Mouse (Mus musculus): ENCODE results near the gene 1700028J19Rik.
"Not testable (repeated sequence)": the region's sequence is repeated elsewhere in the genome, so short reads cannot be mapped to it uniquely, and the experiment has no call there.

The 1700028J19Rik gene

DNA sequence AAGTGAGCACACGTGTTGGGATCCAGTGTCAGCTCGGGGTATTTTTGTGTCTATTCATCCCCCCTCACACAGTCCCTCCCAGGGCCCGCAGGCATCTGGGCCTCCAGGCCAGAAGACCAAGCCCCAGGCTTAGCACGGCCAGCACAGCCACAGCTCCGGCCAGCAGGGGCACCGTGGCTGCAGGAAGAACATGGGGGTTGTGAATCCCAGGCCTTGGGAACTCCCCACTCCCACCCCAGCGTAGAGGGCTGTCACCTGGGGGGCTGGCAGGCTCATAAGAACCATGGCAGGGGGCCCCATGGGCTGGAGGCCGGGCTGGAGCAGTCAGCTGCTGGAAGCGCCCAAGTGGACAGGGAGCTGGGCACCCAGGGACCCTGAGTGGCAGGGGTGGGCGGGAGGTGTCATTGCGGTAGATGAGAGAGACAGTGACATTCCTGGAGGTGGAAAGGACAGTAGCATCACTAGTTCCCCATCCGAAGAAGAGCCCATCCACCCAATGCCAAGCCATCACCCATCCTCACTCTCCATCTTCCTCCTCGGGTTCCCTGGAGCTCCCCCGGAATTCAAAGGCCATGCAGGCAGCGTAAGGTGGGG, 6.6 kb upstream of the 1700028J19Rik start:
- in situ Hi-C loops (cut with MseI, MboI): no loop called here

DNA sequence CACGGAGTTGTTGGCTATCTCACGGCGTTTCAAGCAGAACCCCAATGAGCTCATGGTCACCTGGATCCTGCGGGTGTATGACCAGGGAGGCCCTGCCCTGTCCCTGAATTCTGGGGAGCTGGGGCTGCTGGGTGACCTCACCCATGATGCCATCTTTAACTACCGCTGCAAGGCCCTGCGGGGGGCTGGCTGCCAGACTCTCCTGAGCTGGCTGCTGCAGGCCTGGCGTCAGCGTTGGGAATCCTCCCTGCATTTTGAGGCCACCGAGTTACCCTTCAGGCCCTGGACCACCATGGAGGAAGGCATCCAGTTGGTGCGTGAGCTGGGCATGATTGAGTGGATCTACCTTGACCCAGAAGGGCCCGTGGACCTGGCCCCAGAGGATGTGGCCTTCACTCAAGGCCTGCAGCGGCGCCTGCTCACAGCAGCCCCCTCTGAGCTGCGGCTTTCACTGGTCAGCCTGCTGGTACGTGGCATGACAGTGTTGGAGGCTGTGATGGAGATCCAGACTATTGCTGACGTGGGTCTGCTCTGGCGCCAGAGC, 4.3 kb upstream of the 1700028J19Rik start:
- in situ Hi-C loops (cut with MseI, MboI): not testable (repeated sequence)

DNA sequence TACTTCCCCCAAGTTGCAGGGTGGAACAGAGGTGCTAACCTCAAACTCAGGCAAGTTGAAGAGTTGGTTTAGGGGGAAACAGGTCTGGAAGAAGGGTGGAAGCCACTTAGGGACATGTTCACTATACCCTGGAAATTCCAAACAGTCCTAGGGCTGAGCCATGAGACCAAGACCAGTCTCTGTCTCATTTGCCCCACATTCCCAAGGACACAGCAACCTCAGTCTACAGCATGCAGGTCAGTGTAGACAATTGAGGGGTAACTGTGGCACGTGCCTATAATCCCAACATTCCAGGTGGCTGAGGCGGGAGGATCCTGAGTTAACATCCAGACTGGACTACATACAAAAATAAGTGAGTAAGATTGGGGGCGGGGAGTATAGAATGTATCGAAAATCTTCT, 2.8 kb upstream of the 1700028J19Rik start:
- in situ Hi-C loops (cut with MseI, MboI): no loop called here

DNA sequence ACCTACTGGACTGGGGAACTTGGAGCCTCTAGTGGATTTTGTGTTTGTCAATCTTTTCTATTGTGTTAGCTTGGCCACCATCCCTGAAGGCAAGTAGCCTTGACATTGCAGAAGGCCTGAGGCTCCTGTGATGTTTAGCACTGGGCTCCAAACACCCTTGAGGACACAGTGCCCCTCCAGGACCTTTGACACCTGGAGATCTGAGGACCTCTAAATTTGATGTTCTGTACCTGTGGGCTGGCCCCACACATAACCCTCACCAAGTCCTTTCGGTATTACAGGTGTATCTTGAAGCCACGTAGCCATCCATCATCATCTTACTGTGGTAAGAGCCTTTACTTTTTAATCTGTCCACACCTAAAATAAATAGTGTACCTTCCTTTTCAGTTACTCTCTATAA, 1.5 kb upstream of the 1700028J19Rik start:
- in situ Hi-C loops (cut with MseI, MboI): no loop called here

DNA sequence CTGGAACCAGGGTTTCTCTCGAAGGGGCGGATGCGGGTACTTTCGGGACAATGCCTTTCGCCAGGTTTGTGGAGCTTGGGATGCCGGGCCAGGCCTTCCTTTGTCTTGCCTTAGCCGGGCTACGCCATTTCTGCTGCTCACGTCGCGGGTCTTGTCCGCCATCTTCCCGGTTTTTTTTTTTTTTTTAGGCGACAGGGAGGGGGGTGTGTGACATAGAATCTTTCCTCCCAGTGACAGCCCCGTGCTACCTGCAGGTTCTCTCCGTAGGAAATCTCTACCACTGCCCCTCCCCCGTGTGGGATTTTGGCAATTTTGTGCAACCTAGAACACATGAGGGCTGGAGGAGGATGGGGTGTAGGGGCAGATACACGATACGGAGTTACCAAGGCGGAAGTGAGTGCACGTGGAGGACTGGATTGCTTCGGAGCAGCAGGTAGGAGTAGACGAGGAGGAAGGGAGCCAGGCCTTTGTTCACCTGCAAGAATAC, 532 bp upstream of the 1700028J19Rik start:
- in situ Hi-C loops (cut with MseI, MboI): no loop called here

DNA sequence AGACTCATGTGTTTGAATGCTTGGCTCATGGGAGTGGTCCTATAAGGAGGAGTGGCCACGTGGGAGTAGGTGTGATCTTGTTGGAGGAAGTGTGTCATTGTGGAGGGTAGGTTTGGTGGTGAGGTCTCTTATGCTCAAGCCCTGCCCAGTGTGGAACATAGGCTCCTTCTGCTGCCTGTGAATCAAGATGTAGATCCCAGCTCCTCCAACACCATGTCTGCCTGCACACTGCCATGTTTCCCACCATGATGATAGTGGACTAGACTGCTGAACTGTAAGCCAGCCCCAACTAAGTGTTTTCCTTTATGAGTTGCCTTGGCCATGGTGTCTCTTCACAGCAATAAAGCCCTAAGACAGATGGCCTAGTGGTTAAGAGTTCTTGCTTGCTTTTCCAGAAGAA, 2.4 kb downstream of the 1700028J19Rik start:
- in situ Hi-C loops (cut with MseI, MboI): no loop called here

DNA sequence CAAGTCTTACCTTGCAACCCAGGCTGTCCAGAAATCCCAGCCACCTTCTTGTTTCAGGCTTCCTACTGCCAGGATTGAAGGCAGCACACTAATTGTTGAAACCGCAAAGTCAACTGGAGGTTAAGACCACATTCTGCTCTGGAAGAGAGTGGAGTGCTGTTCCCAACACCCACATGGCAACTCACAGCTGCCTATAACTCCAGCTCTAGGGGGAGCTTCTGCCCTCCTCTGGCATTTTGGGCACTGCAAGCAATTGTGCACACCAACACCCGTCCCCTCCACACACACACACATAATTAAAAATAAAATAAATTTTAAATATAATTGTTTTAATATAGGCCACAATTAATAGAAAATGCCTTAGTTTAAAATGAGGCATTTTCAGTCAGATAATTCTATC, 5.3 kb downstream of the 1700028J19Rik start:
- in situ Hi-C loops (cut with MseI, MboI): no loop called here

DNA sequence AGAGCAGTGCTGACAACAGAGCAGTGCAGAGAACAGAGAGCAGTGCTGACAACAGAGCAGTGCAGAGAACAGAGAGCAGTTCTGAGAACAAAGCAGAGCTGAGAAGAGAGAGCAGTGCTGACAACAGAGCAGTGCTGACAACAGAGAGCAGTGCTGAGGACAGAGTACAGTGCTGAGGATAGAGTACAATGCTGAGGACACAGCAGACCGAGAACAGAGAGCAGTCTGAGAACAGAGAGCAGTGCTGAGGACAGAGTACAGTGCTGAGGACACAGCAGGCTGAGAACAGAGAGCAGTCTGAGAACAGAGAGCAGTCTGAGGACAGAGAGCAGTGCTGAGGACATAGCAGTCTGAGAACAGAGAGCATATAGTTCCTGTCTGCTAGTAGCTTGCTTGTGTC, 5.8 kb downstream of the 1700028J19Rik start:
- in situ Hi-C loops (cut with MseI, MboI): no loop called here

DNA sequence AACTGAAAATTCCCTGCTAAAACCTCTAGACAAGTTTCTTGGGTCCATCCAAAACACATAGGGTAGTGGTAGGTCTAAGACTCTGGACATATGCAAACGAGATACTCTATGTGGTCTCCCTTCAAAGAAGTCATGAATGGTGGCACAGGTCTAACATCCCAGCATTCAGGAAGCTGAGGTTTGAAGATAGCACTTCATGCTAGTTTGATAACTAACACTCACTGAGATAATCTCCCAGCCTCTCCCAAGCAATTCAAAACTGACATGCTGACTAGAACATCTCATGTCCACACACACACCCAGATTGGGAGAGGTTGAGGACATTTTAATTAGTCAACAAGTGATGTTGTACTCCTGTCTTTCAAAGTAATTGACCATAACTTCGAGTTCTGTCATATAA, 6.6 kb downstream of the 1700028J19Rik start:
- in situ Hi-C loops (cut with MseI, MboI): no loop called here

DNA sequence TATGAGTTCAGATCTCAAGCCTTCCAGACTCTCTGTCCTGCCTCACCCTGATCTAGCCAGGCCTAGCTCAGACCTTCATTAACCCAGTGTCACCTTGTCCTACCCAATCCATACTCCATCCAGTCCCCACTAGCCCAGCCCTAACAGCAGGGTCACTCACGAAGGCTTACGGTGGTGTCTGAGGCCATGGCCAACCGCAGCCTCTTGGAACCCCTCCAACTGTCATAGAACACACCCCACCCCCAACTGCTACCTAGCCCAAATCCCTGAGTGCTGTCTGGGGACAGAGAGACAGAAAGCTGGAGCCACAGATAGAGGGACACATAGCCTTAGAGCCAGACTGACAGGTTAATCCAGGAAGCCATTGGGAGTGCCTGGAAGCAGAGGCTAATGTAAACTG, 10.6 kb downstream of the 1700028J19Rik start, which contains the start of gene Gm36864:
Gene Gm36864 (plus strand): TSS at position 269 of the 400 bp plus-strand sequence.
- in situ Hi-C loops (cut with MseI, MboI): no loop called here

DNA sequence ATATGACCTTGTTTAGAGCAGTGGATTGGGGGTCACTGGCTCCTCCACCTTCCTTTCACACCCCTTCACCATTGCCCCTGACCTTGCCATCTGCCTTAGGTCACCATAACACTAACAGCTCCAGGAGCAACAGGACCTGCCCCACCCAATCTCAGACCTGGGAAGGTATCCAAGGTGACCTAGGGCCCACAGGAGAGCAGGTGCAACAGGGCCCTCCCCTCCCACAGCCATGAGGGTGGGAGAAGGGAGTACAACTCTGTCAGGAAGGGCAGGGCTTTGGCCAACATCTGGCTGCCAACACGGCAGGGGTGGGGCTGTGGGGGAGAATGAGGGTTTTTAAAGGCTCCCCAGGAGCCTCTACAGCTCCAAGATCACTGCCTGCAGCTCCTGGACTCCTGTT, 21.4 kb downstream of the 1700028J19Rik start, which contains the start of gene Klk1:
Gene Klk1 (plus strand): TSS at position 285 of the 400 bp plus-strand sequence.
- in situ Hi-C loops (cut with MseI, MboI): no loop called here

DNA sequence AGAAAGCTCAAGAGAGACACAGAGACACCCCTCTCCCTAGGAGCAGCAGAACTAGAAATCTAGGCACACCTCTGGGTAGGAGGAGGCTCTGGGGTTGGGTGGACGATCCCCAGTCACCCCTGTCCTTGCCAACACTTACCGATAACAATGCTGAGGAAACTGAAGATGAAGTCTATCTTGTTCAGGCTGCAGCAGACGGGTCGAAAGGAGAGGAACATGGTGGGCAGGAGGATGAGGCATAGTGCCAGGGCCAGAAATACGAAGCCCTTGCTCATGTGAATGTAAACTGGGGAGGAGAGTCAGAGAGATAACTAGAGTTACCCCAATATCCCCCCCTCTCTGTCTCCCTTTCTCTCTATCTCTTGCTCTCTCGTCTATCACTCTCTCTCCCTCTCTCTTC, 24.2 kb downstream of the 1700028J19Rik start:
- in situ Hi-C loops (cut with MseI, MboI): not testable (repeated sequence)

DNA sequence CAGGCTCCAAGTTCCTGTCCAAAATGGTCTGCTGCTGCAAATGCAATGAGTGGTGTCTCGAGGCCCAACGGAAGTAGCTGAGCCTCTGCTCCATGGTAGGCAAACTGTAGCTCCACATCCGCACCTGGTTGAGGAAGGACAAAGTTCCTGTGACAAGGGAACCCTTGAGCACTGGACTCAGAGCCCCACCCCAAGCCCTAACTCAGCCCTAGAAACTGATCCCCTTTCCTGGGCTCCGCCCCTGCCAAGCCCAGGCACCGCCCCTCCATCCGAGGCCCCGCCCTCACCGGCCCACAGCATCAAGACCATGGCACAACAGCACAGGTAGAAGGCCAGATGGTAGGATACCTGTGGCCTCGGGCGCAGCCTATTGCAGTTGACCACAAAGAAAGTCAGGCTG, 24.9 kb downstream of the 1700028J19Rik start:
- in situ Hi-C loops (cut with MseI, MboI): not testable (repeated sequence)

DNA sequence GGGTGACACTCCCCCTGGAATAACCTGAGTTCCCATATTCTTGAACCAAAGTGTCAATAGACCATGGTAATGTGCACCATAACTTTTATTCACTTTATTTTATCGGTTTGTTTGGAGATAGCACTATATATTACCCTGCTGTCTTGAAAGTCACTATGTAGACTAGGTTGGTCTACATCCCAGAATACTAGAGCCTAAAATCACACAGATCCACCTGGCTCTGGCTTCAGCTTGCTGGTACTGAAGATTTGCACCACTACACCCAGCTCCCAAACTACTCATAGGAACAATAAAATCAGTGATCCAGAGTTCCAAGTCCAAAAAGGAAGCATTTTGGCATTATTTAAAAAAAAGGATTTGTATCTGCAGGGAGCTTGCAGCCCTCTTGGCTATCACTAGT, 30.9 kb downstream of the 1700028J19Rik start, which contains the start of gene Klk1b5:
Gene Klk1b5 (plus strand): TSS at position 301 of the 400 bp plus-strand sequence.
- in situ Hi-C loops (cut with MseI, MboI): no loop called here

DNA sequence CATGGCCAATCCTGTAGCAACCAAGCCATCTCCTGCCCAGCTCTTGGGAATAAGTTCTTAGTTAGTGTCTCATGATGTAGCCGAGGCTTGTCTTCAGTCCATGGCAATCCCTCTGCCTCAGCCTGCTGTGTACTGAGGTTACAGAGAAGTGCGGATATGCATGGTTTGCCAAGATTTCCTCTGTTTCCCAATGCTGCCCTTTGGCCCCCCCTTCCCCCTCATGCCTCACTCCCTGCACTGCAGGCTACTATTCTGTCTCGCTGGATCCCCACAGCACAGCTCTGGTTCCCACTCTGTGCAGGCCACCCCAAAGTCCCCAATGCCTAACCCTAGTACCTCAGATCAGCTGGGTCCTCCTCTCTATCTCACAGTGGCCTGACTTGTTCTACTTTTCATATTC, 38.2 kb downstream of the 1700028J19Rik start:
- in situ Hi-C loops (cut with MseI, MboI): no loop called here

DNA sequence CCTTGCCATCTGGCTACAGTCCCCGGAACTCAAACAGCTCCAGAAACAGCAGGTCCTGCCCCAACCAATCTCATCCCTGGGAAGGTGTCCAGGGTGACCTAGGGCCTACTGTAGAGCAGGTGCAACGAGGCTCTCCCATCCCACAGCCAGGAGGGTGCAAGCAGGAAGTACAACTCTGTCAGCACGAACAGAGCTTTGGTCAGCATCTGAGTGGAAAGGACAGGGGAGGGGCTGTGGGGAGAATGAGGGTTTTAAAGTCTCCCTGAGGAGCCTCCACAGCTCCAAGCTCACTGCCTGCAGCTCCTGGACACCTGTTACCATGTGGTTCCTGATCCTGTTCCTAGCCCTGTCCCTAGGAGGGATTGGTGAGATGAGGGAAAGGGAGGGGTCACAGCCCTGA, 39.4 kb downstream of the 1700028J19Rik start, which contains the start of gene Klk1b4:
Gene Klk1b4 (plus strand): TSS at position 301 of the 400 bp plus-strand sequence.
- in situ Hi-C loops (cut with MseI, MboI): not testable (repeated sequence)

DNA sequence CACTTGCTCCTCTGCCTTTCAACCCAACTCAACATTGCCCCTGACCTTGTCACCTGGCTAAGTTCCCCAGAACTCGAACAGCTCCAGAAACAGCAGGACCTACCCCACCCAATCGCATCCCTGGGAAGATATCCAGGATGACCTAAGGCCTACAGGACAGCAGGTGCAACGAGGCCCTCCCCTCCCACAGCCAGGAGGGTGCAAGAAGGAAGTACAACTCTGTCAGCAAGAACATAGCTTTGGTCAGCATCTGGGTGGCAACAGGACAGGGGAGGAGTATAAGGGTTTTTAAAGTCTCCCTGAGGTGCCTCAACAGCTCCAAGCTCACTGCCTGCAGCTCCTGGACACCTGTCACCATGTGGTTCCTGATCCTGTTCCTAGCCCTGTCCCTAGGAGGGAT, 48.6 kb downstream of the 1700028J19Rik start, which contains the start of gene Klk1b3:
Gene Klk1b3 (plus strand): TSS at position 301 of the 400 bp plus-strand sequence.
- in situ Hi-C loops (cut with MseI, MboI): no loop called here

DNA sequence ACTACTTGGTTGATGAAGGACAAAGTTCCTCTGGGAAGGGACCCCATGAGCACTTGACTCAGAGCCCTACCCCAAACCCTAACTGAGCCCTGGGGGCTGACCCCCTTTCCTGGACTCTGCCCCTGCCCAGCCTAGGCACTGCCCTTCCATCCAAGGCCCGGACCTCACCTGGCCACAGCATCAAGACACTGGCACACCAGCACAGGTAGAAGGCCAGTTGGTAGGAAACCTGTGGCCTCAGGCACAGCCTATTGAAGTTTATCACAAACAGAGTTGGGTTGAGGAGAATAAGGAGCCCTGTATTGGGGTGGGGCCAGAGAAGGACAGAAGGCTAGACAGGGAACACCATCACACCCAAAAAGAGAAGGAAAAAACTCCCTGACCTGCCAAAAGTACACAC, 53.0 kb downstream of the 1700028J19Rik start:
- in situ Hi-C loops (cut with MseI, MboI): not testable (repeated sequence)

DNA sequence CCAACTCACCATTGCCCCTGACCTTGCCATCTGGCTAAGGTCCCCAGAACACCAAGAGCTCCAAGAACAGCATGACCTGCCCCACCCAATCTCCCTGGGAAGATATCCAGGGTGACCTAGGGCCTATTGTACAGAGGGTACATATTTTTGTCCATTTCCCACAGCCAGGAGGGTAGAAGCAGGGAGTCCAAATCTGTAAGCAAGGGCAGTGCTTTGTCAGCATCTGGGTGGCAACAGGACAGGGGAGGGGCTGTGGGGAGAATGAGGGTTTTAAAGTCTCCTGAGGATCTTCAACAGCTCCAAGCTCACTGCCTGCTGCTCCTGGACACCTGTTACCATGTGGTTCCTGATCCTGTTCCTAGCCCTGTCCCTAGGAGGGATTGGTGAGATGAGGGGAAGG, 58.6 kb downstream of the 1700028J19Rik start, which contains the start of gene Klk1b24:
Gene Klk1b24 (plus strand): TSS at position 301 of the 400 bp plus-strand sequence.
- in situ Hi-C loops (cut with MseI, MboI): not testable (repeated sequence)

DNA sequence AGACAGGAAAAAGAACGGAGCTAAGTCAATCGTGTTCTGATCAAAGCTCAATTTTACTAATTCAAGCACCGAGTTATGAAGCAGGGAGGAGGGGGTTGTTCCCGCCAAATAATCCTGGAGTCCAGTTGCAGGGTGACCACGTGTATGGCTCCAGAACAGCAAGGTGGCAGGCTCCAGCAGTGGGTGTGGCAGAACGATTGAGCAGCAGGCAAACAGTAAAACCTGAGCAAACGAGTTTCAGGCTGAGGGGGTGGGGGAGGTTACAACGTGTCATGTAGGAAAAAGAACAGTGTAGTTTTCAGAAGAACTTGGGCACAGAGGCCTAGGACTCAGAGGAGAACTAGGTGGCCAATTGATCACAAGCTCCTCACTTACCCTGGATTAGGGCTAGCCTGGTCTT, 60.0 kb downstream of the 1700028J19Rik start:
- in situ Hi-C loops (cut with MseI, MboI): not testable (repeated sequence)
